Mouse (Mus musculus): ENCODE data around the gene Spns1. TPM values are rescaled to one million over a fixed set of nuclear protein-coding genes. Genes with fewer than 3 reads are reported as not detected.

Gene Spns1
- polyA plus RNA-seq, 1 experiment: 32.8 TPM

DNA sequence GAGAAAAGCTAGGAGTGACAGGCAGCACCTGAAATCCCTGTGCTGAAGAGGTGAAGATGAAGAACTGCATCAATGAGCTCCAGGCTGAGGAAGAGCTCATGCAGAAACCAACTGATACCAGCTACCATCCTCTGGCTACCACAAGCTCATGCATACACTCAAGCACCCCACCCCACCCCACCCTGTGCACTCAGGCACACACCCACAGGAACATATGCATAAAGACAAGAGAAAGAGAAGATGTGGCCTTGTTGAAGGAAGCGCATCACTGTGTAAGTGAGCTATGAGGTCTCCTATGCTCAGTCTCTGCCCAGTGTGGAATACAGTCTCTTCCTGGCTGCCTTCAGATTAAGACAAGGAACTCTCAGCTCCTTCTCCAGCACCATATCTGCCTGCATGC is 10.9 kb upstream of the Spns1 start:
- no peak for TF ChIP-seq POLR2A (IDR thresholded peaks at IDR 0.05; ENCODE audit: borderline replicate concordance, control insufficient read depth, low read depth, low read length)
- no peak for TF ChIP-seq CTCF (IDR thresholded peaks at IDR 0.05; ENCODE audit: control insufficient read depth, insufficient read depth, low read length)
- Histone ChIP-seq H3K4me1 (ENCODE audit: control insufficient read depth, insufficient read depth, low read length) (no peaks in the 10 kb centered on the region), H3K4me3 (replicated peaks; ENCODE audit: control insufficient read depth, low read depth, low read length) (no peak overlapping the region), H3K27ac (ENCODE audit: control insufficient read depth, insufficient read depth, low read depth, low read length, poor library complexity) (no peak overlapping the region)
- WGBS: 94% methylated on average over 1 of the region's 1 CpGs

DNA sequence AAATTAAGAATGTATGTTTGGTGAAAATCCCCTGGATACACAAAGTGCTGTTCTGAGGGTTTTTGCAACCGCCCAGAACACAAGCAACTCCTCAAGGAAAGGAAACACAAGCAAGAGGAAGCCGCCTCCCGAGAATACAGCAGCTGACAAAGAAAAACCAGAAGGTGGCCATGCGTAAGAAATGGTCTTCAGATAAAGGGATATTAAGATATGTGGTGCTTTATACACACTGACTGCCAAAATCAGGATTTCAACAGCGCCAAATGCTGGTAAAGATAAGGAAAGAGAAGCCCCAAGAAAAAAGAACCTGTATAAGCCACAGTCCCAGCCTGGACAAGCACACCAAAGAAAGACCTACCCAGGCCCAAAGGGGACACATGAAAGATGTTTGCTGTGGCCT is 6.3 kb upstream of the Spns1 start:
- 61% methylated on average over 5 of the region's 5 CpGs for WGBS
- H3K27ac ChIP-seq (ENCODE audit: control insufficient read depth, insufficient read depth, low read depth, low read length, poor library complexity): no peak overlapping the region
- no peak overlapping the region for H3K4me3 ChIP-seq (replicated peaks; ENCODE audit: control insufficient read depth, low read depth, low read length)
- no peak for TF ChIP-seq CTCF (IDR thresholded peaks at IDR 0.05; ENCODE audit: control insufficient read depth, insufficient read depth, low read length)
- TF ChIP-seq POLR2A (IDR thresholded peaks at IDR 0.05; ENCODE audit: borderline replicate concordance, control insufficient read depth, low read depth, low read length): no peak
- H3K4me1 ChIP-seq (ENCODE audit: control insufficient read depth, insufficient read depth, low read length): no peaks in the 10 kb centered on the region

DNA sequence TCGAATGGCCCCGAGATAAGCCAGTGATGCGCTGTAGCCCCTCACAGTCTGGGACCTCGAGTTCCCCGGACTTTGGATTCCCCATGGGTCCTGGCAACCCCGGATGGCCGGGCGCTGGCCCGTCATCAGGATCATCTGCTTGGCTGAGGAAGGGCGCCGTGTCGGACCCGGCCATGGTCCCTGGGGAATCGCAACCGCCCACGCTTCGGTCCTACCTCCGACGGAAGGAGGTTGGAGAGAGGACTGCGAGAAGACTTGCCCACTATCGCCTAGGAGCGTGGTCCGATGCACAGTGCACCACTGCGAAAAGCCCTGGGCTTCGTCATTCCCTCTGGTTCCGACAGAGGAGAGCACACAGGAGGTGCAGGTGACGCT is 360 bp downstream of the Spns1 start:
- Histone ChIP-seq H3K4me1 (ENCODE audit: control insufficient read depth, insufficient read depth, low read length) (peaks cover 2% of the 10 kb centered on the region), H3K4me3 (replicated peaks; ENCODE audit: control insufficient read depth, low read depth, low read length) (peak overlapping the region; percentile 77), H3K27ac (ENCODE audit: control insufficient read depth, insufficient read depth, low read depth, low read length, poor library complexity) (peak overlapping the region; percentile 0; the same call in 1 of the 2 replicates)
- under 1% methylated on average over 27 of the region's 27 CpGs for WGBS
- TF ChIP-seq POLR2A (IDR thresholded peaks at IDR 0.05; ENCODE audit: borderline replicate concordance, control insufficient read depth, low read depth, low read length) (no peak), CTCF (IDR thresholded peaks at IDR 0.05; ENCODE audit: control insufficient read depth, insufficient read depth, low read length) (no peak)

DNA sequence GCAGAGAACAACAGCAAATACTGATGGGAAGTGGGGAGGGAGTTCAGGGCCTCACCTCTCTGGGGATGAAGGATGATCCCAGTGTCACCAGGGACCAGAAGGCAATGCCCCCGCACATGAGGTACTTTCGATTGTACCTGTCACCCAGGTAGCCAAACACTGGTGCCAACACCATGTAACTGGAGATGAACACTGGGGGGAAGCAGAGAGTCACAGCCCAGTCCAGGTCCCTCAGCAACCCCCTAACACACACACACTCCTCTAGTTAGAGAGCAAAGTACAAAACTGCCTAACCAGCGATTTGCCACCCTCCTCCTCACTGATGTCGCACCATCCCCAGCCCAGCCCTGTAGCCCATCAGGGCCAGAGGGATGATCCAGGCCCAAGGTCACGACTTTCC is 2.2 kb downstream of the Spns1 start:
- WGBS: 79% methylated on average over 5 of the region's 5 CpGs
- Histone ChIP-seq H3K4me1 (ENCODE audit: control insufficient read depth, insufficient read depth, low read length) (peaks cover 2% of the 10 kb centered on the region), H3K27ac (ENCODE audit: control insufficient read depth, insufficient read depth, low read depth, low read length, poor library complexity) (no peak overlapping the region), H3K4me3 (replicated peaks; ENCODE audit: control insufficient read depth, low read depth, low read length) (no peak overlapping the region)
- TF ChIP-seq POLR2A (IDR thresholded peaks at IDR 0.05; ENCODE audit: borderline replicate concordance, control insufficient read depth, low read depth, low read length) (no peak), CTCF (IDR thresholded peaks at IDR 0.05; ENCODE audit: control insufficient read depth, insufficient read depth, low read length) (peak; percentile 25; the same call in 1 of the 2 replicates)

DNA sequence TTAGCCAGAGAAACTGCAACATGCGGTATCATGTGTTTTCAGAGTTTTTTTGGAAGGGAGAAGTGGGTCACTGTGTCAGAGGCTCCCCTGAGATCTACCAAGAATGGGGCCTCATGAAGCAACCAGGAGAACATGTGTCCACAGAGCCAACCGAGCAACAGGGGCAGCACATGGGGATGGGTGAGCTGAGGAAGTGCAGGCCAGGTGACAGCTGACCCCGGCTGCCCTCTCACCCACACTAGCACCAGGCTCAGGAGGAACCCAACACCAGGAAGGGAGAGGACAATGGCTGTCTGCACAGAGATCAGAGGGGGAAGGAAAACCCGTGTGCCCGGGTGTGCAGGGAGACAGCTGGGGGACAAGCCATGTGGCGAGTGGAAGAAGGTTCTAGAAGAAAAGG is 2.7 kb downstream of the Spns1 start:
- no peak overlapping the region for H3K4me3 ChIP-seq (replicated peaks; ENCODE audit: control insufficient read depth, low read depth, low read length)
- 45% methylated on average over 6 of the region's 6 CpGs for WGBS

DNA sequence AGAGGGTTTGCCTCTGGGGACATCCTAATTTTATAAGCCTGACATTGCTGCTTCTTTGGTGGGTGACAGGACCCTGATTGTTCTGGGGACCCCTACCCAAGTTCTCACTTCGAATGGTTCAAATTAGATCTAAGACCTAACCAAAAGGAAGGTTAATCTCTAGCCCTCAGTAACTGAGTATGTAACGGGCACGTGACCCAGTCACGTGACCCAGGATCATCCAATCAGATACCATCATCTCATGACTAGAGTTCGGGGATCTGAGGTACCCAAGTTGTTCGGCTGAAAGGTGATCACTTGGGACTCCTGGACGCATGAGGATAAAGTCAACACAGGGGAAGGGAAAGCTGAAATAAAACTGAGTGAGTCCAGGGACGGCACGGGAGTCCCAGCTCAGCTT is 4.2 kb downstream of the Spns1 start:
- WGBS: 81% methylated on average over 9 of the region's 9 CpGs
- Histone ChIP-seq H3K27ac (ENCODE audit: control insufficient read depth, insufficient read depth, low read depth, low read length, poor library complexity) (no peak overlapping the region), H3K4me3 (replicated peaks; ENCODE audit: control insufficient read depth, low read depth, low read length) (no peak overlapping the region), H3K4me1 (ENCODE audit: control insufficient read depth, insufficient read depth, low read length) (peaks cover 3% of the 10 kb centered on the region)
- TF ChIP-seq POLR2A (IDR thresholded peaks at IDR 0.05; ENCODE audit: borderline replicate concordance, control insufficient read depth, low read depth, low read length): no peak
- TF ChIP-seq CTCF (IDR thresholded peaks at IDR 0.05; ENCODE audit: control insufficient read depth, insufficient read depth, low read length): no peak

More for the DNA sequence above, 2.7 kb downstream of the Spns1 start:
- H3K27ac ChIP-seq (ENCODE audit: control insufficient read depth, insufficient read depth, low read depth, low read length, poor library complexity): no peak overlapping the region
- TF ChIP-seq CTCF (IDR thresholded peaks at IDR 0.05; ENCODE audit: control insufficient read depth, insufficient read depth, low read length) (no peak), POLR2A (IDR thresholded peaks at IDR 0.05; ENCODE audit: borderline replicate concordance, control insufficient read depth, low read depth, low read length) (no peak)
- peaks cover 2% of the 10 kb centered on the region for H3K4me1 ChIP-seq (ENCODE audit: control insufficient read depth, insufficient read depth, low read length)

DNA sequence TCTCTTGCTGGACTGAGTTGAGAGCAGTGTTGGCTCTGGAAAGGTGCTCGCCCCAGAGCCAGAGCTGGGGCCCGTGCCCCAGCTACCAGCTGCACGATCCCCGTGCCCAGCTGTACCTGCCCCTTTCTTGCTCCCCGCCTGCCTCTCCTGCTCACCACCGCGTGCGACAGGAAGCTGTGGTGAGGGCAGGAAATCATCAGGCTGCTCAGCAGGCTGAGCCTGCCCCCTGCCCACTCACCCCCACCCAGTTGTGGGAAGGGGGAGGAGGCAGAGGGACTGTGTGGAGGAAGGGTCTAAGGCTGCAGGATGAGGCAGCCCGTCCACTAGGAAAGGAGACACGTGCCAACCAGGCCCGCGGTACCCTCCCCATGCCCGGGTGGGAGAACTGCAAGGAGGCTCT is 7.9 kb downstream of the Spns1 start, which contains the start of gene Lat:
Lat (minus strand) TSS at position 178 of the 400 bp plus-strand sequence.
- Histone ChIP-seq H3K27ac (ENCODE audit: control insufficient read depth, insufficient read depth, low read depth, low read length, poor library complexity) (peak within 1 kb of the TSS; percentile 22), H3K4me1 (ENCODE audit: control insufficient read depth, insufficient read depth, low read length) (peaks cover 1% of the 10 kb centered on the region), H3K4me3 (replicated peaks; ENCODE audit: control insufficient read depth, low read depth, low read length) (peak within 1 kb of the TSS; percentile 6)
- TF ChIP-seq POLR2A (IDR thresholded peaks at IDR 0.05; ENCODE audit: borderline replicate concordance, control insufficient read depth, low read depth, low read length) (no peak), CTCF (IDR thresholded peaks at IDR 0.05; ENCODE audit: control insufficient read depth, insufficient read depth, low read length) (no peak)
- WGBS: 4% methylated on average over 13 of the region's 13 CpGs

DNA sequence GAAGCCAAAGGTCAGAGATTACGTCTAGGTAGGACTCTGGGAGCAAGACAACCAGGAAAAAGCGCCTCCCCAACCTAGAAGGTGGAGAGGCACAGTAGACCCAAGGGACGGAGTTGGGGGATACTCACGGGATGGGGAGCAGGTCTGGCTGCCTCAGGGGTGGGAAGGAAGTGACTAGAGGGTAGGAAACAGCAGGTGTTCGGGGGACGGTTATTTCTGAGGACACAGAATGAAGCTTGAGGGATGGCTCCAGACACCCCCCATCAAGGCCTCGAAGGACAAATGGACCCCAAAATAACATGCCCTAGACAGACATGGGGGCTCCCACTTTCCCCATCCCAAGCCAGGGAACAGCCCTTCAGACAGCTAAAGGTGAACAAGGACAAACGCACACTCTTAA is 8.9 kb downstream of the Spns1 start:
- 38% methylated on average over 8 of the region's 8 CpGs for WGBS
- H3K27ac ChIP-seq (ENCODE audit: control insufficient read depth, insufficient read depth, low read depth, low read length, poor library complexity): no peak overlapping the region
- H3K4me1 ChIP-seq (ENCODE audit: control insufficient read depth, insufficient read depth, low read length): peaks cover 1% of the 10 kb centered on the region
- peak overlapping the region; percentile 9 for H3K4me3 ChIP-seq (replicated peaks; ENCODE audit: control insufficient read depth, low read depth, low read length)
- TF ChIP-seq POLR2A (IDR thresholded peaks at IDR 0.05; ENCODE audit: borderline replicate concordance, control insufficient read depth, low read depth, low read length): no peak
- TF ChIP-seq CTCF (IDR thresholded peaks at IDR 0.05; ENCODE audit: control insufficient read depth, insufficient read depth, low read length): no peak

DNA sequence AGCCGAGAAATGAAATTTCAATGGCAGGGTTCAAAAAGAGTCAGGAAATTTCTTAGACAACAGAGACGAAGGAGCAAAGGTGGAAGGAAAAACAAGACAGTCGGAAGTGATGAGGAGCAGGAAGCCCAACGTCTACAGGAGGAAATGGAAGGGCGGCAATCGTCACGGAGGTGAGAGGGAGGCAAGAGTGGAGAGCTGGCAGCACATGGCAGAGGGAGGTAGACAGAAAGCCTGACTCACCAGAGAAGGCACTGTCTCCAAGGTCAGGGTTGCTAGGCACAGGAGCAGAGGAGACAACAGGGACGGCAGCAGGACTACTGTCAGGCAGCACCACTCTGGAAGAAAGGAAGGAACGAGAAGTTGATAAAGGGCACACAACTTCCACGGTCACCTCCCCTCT is 9.6 kb downstream of the Spns1 start:
- H3K4me3 ChIP-seq (replicated peaks; ENCODE audit: control insufficient read depth, low read depth, low read length): peak overlapping the region; percentile 11
- 61% methylated on average over 10 of the region's 10 CpGs for WGBS
- H3K4me1 ChIP-seq (ENCODE audit: control insufficient read depth, insufficient read depth, low read length): peaks cover 1% of the 10 kb centered on the region
- TF ChIP-seq CTCF (IDR thresholded peaks at IDR 0.05; ENCODE audit: control insufficient read depth, insufficient read depth, low read length) (no peak), POLR2A (IDR thresholded peaks at IDR 0.05; ENCODE audit: borderline replicate concordance, control insufficient read depth, low read depth, low read length) (no peak)
- H3K27ac ChIP-seq (ENCODE audit: control insufficient read depth, insufficient read depth, low read depth, low read length, poor library complexity): no peak overlapping the region
